Mouse (Mus musculus): Measurements from ENCODE around the gene Gstp2. TPM values are rescaled to one million over a fixed set of nuclear protein-coding genes. Genes with fewer than 3 reads are reported as not detected.
"Not testable (repeated sequence)": the region's sequence is repeated elsewhere in the genome, so short reads cannot be mapped to it uniquely, and the experiment has no call there.

Gene Gstp2
- polyA plus RNA-seq, 1 experiment from 2014 or later, result 151 TPM

DNA sequence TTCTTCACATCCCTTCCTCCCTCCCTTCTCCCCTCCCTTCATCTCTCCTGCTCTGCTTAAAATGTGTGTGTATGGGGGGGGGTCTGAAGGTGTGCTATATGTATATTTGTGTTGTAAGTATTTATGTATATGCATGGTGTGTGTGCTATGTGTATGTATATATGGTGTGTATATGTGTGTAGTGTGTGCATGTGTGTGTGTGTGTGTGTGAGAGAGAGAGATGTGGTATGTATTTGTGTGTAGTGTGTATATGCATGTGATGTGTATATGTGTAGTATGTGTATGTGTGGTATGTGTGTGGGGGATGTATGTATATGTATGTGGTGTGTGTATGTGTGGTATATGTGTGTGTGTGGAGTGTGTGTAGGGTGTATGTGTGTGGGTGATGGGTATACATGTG, 21.1 kb upstream of the Gstp2 start:
- H3K27ac ChIP-seq (ENCODE audit: low read depth, low read length), result no peak overlapping the region
- peak; percentile 10; the same call in 1 of the 2 replicates for ATAC-seq
- no peaks in the 10 kb centered on the region for H3K27me3 ChIP-seq (replicated peaks; ENCODE audit: control insufficient read depth, insufficient read depth, low read length)
- no peak overlapping the region for H3K4me2 ChIP-seq (replicated peaks; ENCODE audit: low read depth)
- no peak overlapping the region for H3K9ac ChIP-seq (ENCODE audit: low read depth, low read length)
- H3K9me3 ChIP-seq (ENCODE audit: control insufficient read depth), result no peaks in the 10 kb centered on the region
- H3K36me3 ChIP-seq (ENCODE audit: control insufficient read depth, insufficient read depth), result no peaks in the 10 kb centered on the region
- no peak for TF ChIP-seq CTCF (IDR thresholded peaks at IDR 0.05; ENCODE audit: low read depth)
- no peak overlapping the region for H3K4me3 ChIP-seq (ENCODE audit: low read depth, low read length)
- H3K4me1 ChIP-seq (replicated peaks; ENCODE audit: control insufficient read depth, insufficient read depth, low read length), result no peaks in the 10 kb centered on the region

GRCm38 (mm10) chr19:4066280-4066679, 20.5 kb upstream of the Gstp2 start:
- H3K36me3 ChIP-seq (ENCODE audit: control insufficient read depth, insufficient read depth), result no peaks in the 10 kb centered on the region
- H3K4me2 ChIP-seq (replicated peaks; ENCODE audit: low read depth), result no peak overlapping the region
- WGBS, result 72% methylated on average over 6 of the region's 6 CpGs
- TF ChIP-seq CTCF (IDR thresholded peaks at IDR 0.05; ENCODE audit: low read depth), result no peak
- no peaks in the 10 kb centered on the region for H3K27me3 ChIP-seq (replicated peaks; ENCODE audit: control insufficient read depth, insufficient read depth, low read length)
- H3K4me1 ChIP-seq (replicated peaks; ENCODE audit: control insufficient read depth, insufficient read depth, low read length), result no peaks in the 10 kb centered on the region
- no peak for ATAC-seq
- no peak overlapping the region for H3K27ac ChIP-seq (ENCODE audit: low read depth, low read length)
- H3K9ac ChIP-seq (ENCODE audit: low read depth, low read length), result no peak overlapping the region
- no peak overlapping the region for H3K4me3 ChIP-seq (ENCODE audit: low read depth, low read length)
- H3K9me3 ChIP-seq (ENCODE audit: control insufficient read depth), result no peaks in the 10 kb centered on the region

GRCm38 (mm10) chr19:4064501-4064900, 18.7 kb upstream of the Gstp2 start:
- not testable (repeated sequence) for H3K27me3 ChIP-seq (replicated peaks; ENCODE audit: control insufficient read depth, insufficient read depth, low read length); H3K27ac ChIP-seq (ENCODE audit: low read depth, low read length); H3K36me3 ChIP-seq (ENCODE audit: control insufficient read depth, insufficient read depth); H3K9ac ChIP-seq (ENCODE audit: low read depth, low read length); H3K9me3 ChIP-seq (ENCODE audit: control insufficient read depth); H3K4me3 ChIP-seq (ENCODE audit: low read depth, low read length); H3K4me2 ChIP-seq (replicated peaks; ENCODE audit: low read depth); H3K4me1 ChIP-seq (replicated peaks; ENCODE audit: control insufficient read depth, insufficient read depth, low read length); ATAC-seq
- WGBS, result 0% methylated on average over 2 of the region's 11 CpGs

DNA sequence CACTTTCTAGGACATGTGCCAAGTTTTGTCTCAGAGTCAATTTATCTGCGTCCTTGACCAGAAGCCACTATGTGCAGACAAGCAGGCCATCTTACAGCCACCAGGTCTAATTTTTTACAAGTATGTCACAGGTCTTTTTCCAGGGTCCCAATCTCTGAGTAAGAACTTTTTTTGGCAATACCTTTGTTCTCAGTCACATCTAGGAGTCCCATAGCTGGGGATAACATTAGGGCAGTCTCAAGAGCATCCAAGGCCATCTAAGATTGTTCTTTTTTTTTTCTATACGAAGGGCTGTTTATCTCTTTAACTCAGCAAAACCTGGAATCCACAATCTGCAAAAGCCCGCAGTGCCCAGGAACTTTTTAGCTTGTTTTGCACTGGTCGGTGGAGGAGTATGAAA, 17.5 kb upstream of the Gstp2 start:
- not testable (repeated sequence) for H3K4me1 ChIP-seq (replicated peaks; ENCODE audit: control insufficient read depth, insufficient read depth, low read length); H3K4me2 ChIP-seq (replicated peaks; ENCODE audit: low read depth); H3K27me3 ChIP-seq (replicated peaks; ENCODE audit: control insufficient read depth, insufficient read depth, low read length); H3K9ac ChIP-seq (ENCODE audit: low read depth, low read length); H3K36me3 ChIP-seq (ENCODE audit: control insufficient read depth, insufficient read depth); H3K4me3 ChIP-seq (ENCODE audit: low read depth, low read length); H3K9me3 ChIP-seq (ENCODE audit: control insufficient read depth); H3K27ac ChIP-seq (ENCODE audit: low read depth, low read length); ATAC-seq
- WGBS, result 53% methylated on average over 2 of the region's 4 CpGs

- 88% methylated on average over 6 of the region's 6 CpGs for WGBS
- H3K9ac ChIP-seq (ENCODE audit: low read depth, low read length), result no peak overlapping the region
- no peaks in the 10 kb centered on the region for H3K27me3 ChIP-seq (replicated peaks; ENCODE audit: control insufficient read depth, insufficient read depth, low read length)
- ATAC-seq, result no peak
- H3K27ac ChIP-seq (ENCODE audit: low read depth, low read length), result no peak overlapping the region
- 0 out of 2 replicates have a peak, but pooled peaks cover 2% of the 10 kb centered on the region for H3K4me1 ChIP-seq (replicated peaks; ENCODE audit: control insufficient read depth, insufficient read depth, low read length)
- TF ChIP-seq CTCF (IDR thresholded peaks at IDR 0.05; ENCODE audit: low read depth), result no peak
- H3K36me3 ChIP-seq (ENCODE audit: control insufficient read depth, insufficient read depth), result no peaks in the 10 kb centered on the region
- H3K4me3 ChIP-seq (ENCODE audit: low read depth, low read length), result no peak overlapping the region
- H3K9me3 ChIP-seq (ENCODE audit: control insufficient read depth), result no peaks in the 10 kb centered on the region
- no peak overlapping the region for H3K4me2 ChIP-seq (replicated peaks; ENCODE audit: low read depth)
These were observed 15.2 kb upstream of the Gstp2 start for GRCm38 (mm10) chr19:4060899-4061465.

DNA sequence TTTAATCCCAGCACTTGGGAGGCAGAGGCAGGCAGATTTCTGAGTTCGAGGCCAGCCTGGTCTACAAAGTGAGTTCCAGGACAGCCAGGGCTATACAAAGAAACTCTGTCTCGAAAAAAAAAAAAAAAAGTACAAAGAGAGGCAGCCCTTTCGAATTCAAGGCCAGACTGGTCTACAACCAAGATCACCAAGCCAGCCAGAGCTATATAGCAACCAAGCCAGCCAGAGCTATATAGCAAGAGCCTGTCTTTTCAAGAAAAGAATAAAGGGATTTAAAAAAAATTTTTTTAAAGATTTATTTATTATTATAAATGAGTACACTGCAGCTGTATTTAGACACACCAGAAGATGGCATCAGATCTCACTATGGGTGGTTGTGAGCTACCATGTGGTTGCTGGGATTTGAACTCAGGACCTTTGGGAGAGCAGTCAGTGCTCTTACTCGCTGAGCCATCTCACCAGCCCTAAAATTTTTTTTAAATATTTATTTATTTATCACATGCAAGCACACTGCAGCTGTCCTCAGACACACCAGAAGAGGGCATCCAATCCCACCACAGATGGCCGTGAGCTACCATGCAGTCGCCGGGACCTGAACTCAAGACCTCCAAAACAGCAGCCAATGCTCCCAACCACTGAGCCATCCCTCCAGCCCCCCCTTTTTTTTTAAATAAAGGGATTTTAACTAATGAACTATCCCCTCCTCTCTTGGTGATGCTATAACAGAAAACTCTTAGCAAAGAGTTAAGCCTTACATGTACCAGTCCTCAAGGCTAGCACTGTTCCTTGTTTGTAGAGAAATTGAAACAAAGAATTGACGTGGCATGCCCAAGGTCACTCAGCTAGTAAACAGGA, 14.4 kb upstream of the Gstp2 start:
- H3K36me3 ChIP-seq (ENCODE audit: control insufficient read depth, insufficient read depth); H3K9ac ChIP-seq (ENCODE audit: low read depth, low read length); ATAC-seq; H3K9me3 ChIP-seq (ENCODE audit: control insufficient read depth); H3K27ac ChIP-seq (ENCODE audit: low read depth, low read length); H3K4me3 ChIP-seq (ENCODE audit: low read depth, low read length); H3K4me1 ChIP-seq (replicated peaks; ENCODE audit: control insufficient read depth, insufficient read depth, low read length); H3K4me2 ChIP-seq (replicated peaks; ENCODE audit: low read depth); H3K27me3 ChIP-seq (replicated peaks; ENCODE audit: control insufficient read depth, insufficient read depth, low read length): not testable (repeated sequence)
- WGBS, result 88% methylated on average over 8 of the region's 8 CpGs
- TF ChIP-seq CTCF (IDR thresholded peaks at IDR 0.05; ENCODE audit: low read depth), result 0 out of 2 replicates have a peak, but pooled peaks have one; percentile 3
